In genomic region chr5:121443548-121443947, GRCm38 (mm10) we compare ENCODE assay signal across 8 mouse cellular contexts. TPM values are rescaled to one million over a fixed set of nuclear protein-coding genes. Genes with fewer than 3 reads are reported as not detected.
DNase-seq lines count a peak whose midpoint lies in the region; ATAC-seq and TF ChIP-seq lines count a peak whose summit lies in the region.
"Had no signal": no experiment of that assay in that cellular context is flagged by ENCODE, and none has a peak within 500 bp of the region (broad histone marks: within the 10 kb centered on the region; RNA-seq: fewer than 3 reads in every experiment).

No protein-coding gene starts in this region.

- in situ Hi-C loops in ES-E14 (cut with MboI; ENCODE audit: low sequenced_read_pairs in 2 of 2, unreplicated experiment in 2 of 2), result no loop called here

- H3K4me1 ChIP-seq in kidney, embryonic 15.5 days, result no peaks in the 10 kb centered on the region
- no peaks in the 10 kb centered on the region for H3K4me1 ChIP-seq in ES-E14 (ENCODE audit: control insufficient read depth in 2 of 2, insufficient read depth in 2 of 2, low read length in 2 of 2, poor library complexity in 1 of 2)
- no peaks in the 10 kb centered on the region for H3K4me1 ChIP-seq in embryonic facial prominence, embryonic 10.5 days
- H3K4me1 ChIP-seq: liver, embryonic 15.5 days had no signal

- no peak overlapping the region for H3K27ac ChIP-seq in kidney, embryonic 15.5 days
- H3K27ac ChIP-seq in ES-E14 (ENCODE audit: insufficient read depth, low read depth, low read length, poor library complexity, severe bottlenecking), result no peak overlapping the region
- H3K27ac ChIP-seq in embryonic facial prominence, embryonic 10.5 days (replicated peaks), result no peak overlapping the region
- H3K27ac ChIP-seq: liver, embryonic 15.5 days had no signal

- peak; percentile 69 for DNase-seq in kidney, adult 18-20 months
- peak; percentile 47 for DNase-seq in CD4-positive helper T cell, adult 2 months (ENCODE audit: low read depth, low spot score)
- DNase-seq in ES-E14 (ENCODE audit: low read depth, low spot score), result peak; percentile 66
- DNase-seq in embryonic facial prominence, embryonic 10.5 days (ENCODE audit: low spot score), result peak; percentile 47
- DNase-seq in frontal cortex, postnatal 25 days (ENCODE audit: low spot score in 2 of 2), result no peak

- H3K4me3 ChIP-seq in kidney, embryonic 15.5 days (replicated peaks), result no peak overlapping the region
- no peak overlapping the region for H3K4me3 ChIP-seq in ES-E14 (ENCODE audit: insufficient read depth in 1 of 2, low read depth in 1 of 2, low read length in 2 of 2, poor library complexity in 1 of 2, severe bottlenecking in 1 of 2)
- H3K4me3 ChIP-seq in embryonic facial prominence, embryonic 10.5 days, result no peak overlapping the region
- H3K4me3 ChIP-seq: liver, embryonic 15.5 days had no signal

- no peak for ATAC-seq in kidney, embryonic 15.5 days (replicated peaks; ENCODE audit: low FRiP score)
- peak; percentile 78 for ATAC-seq in megakaryocyte progenitor cell, adult 5-6 weeks (replicated peaks; ENCODE audit: poor library complexity)

- no peaks in the 10 kb centered on the region for H3K27me3 ChIP-seq in kidney, embryonic 15.5 days
- no peaks in the 10 kb centered on the region for H3K27me3 ChIP-seq in embryonic facial prominence, embryonic 10.5 days (replicated peaks; ENCODE audit: low read depth, poor library complexity, severe bottlenecking)
- H3K27me3 ChIP-seq: liver, embryonic 15.5 days had no signal

- H3K36me3 ChIP-seq in kidney, embryonic 15.5 days, result peaks cover 97% of the 10 kb centered on the region
- peaks cover 65% of the 10 kb centered on the region for H3K36me3 ChIP-seq in ES-E14 (ENCODE audit: control insufficient read depth, insufficient read depth, low read length, poor library complexity, severe bottlenecking)
- peaks cover 100% of the 10 kb centered on the region for H3K36me3 ChIP-seq in embryonic facial prominence, embryonic 10.5 days (replicated peaks)

- WGBS in kidney, embryonic 15.5 days, result 95% methylated on average over 3 of the region's 3 CpGs
- 91% methylated on average over 3 of the region's 3 CpGs for WGBS in embryonic facial prominence, embryonic 10.5 days

- H3K4me2 ChIP-seq in kidney, embryonic 15.5 days, result no peak overlapping the region
- H3K4me2 ChIP-seq: liver, embryonic 15.5 days had no signal

- no peak overlapping the region for H3K9ac ChIP-seq in kidney, embryonic 15.5 days
- no peak overlapping the region for H3K9ac ChIP-seq in ES-E14 (ENCODE audit: insufficient read depth, low read depth, low read length, poor library complexity, severe bottlenecking)
- H3K9ac ChIP-seq: liver, embryonic 15.5 days had no signal

- H3K9me3 ChIP-seq in kidney, embryonic 15.5 days (replicated peaks), result no peaks in the 10 kb centered on the region
- H3K9me3 ChIP-seq in ES-E14 (ENCODE audit: control insufficient read depth, insufficient read depth, low read depth, low read length), result no peaks in the 10 kb centered on the region
- H3K9me3 ChIP-seq in embryonic facial prominence, embryonic 10.5 days, result no peaks in the 10 kb centered on the region
- H3K9me3 ChIP-seq: liver, embryonic 15.5 days had no signal

TF ChIP-seq in ES-E14, 5 proteins besides CTCF, POLR2A, EP300 and RAD21:
- TF ChIP-seq MAFK (IDR thresholded peaks at IDR 0.05; ENCODE audit: insufficient read depth, low read depth, low read length) (no peak), ZNF384 (IDR thresholded peaks at IDR 0.05; ENCODE audit: low read depth, low read length) (peak; percentile 56; the same call in 1 of the 2 replicates), HCFC1 (IDR thresholded peaks at IDR 0.05; ENCODE audit: borderline replicate concordance, insufficient read depth, low read length) (no peak), CHD2 (IDR thresholded peaks at IDR 0.05; ENCODE audit: low read depth, low read length) (no peak), ZC3H11A (IDR thresholded peaks at IDR 0.05; ENCODE audit: borderline replicate concordance, low read depth, low read length) (no peak)
TF ChIP-seq in ES-E14: peak in this region for 1.

RNA-seq across cellular contexts. Expression of gene Tmem116, which starts 8.1 kb away (rescaled TPM):
- 6.7 and 8.5 TPM in 2 replicates for polyA plus RNA-seq in kidney, embryonic 15.5 days (2015; fragmentation: Nextera tagmentation; extraction: Ambion mirVana)
- total RNA-seq in ES-E14 (2012; rRNA removed), result 3.0 and 3.8 TPM in 2 replicates
- 0.91 and 1.0 TPM in 2 replicates for polyA plus RNA-seq in embryonic facial prominence, embryonic 10.5 days (2016; fragmentation: Nextera tagmentation; extraction: Ambion mirVana)
- 0.34 TPM in 1 of 2 replicates, not detected in the other for total RNA-seq in megakaryocyte progenitor cell, adult 5-6 weeks (2015)
- total RNA-seq in megakaryocyte progenitor cell, adult 5-6 weeks (2017), result 0.34 and 0.42 TPM in 2 replicates

RNA-seq across cellular contexts. Expression of gene Erp29, which starts 8.8 kb away (rescaled TPM):
- 165 and 174 TPM in 2 replicates for polyA plus RNA-seq in kidney, embryonic 15.5 days (2015; fragmentation: Nextera tagmentation; extraction: Ambion mirVana)
- total RNA-seq in ES-E14 (2012; rRNA removed), result 339 and 444 TPM in 2 replicates
- 114 and 122 TPM in 2 replicates for polyA plus RNA-seq in embryonic facial prominence, embryonic 10.5 days (2016; fragmentation: Nextera tagmentation; extraction: Ambion mirVana)
- 225 and 238 TPM in 2 replicates for total RNA-seq in megakaryocyte progenitor cell, adult 5-6 weeks (2015)
- total RNA-seq in megakaryocyte progenitor cell, adult 5-6 weeks (2017), result 1,016 and 1,033 TPM in 2 replicates

RNA-seq across cellular contexts. Expression of gene Naa25, which starts 45.8 kb away (rescaled TPM):
- polyA plus RNA-seq in kidney, embryonic 15.5 days (2015; fragmentation: Nextera tagmentation; extraction: Ambion mirVana), result 43.7 and 44.5 TPM in 2 replicates
- 92.3 and 118 TPM in 2 replicates for total RNA-seq in ES-E14 (2012; rRNA removed)
- 49.4 and 53.7 TPM in 2 replicates for polyA plus RNA-seq in embryonic facial prominence, embryonic 10.5 days (2016; fragmentation: Nextera tagmentation; extraction: Ambion mirVana)
- total RNA-seq in megakaryocyte progenitor cell, adult 5-6 weeks (2015), result 35.9 and 39.7 TPM in 2 replicates
- 66.4 and 80.6 TPM in 2 replicates for total RNA-seq in megakaryocyte progenitor cell, adult 5-6 weeks (2017)

RNA-seq across cellular contexts. Expression of gene Trafd1, which starts 58.1 kb away (rescaled TPM):
- polyA plus RNA-seq in kidney, embryonic 15.5 days (2015; fragmentation: Nextera tagmentation; extraction: Ambion mirVana), result 51.2 and 55.6 TPM in 2 replicates
- total RNA-seq in ES-E14 (2012; rRNA removed), result 13.8 and 15.6 TPM in 2 replicates
- 74.1 and 74.8 TPM in 2 replicates for polyA plus RNA-seq in embryonic facial prominence, embryonic 10.5 days (2016; fragmentation: Nextera tagmentation; extraction: Ambion mirVana)
- total RNA-seq in megakaryocyte progenitor cell, adult 5-6 weeks (2015), result 29.1 and 36.4 TPM in 2 replicates
- total RNA-seq in megakaryocyte progenitor cell, adult 5-6 weeks (2017), result 37.5 and 38.5 TPM in 2 replicates

RNA-seq across cellular contexts. Expression of gene Adam1b, which starts 59.7 kb away (rescaled TPM):
- polyA plus RNA-seq in kidney, embryonic 15.5 days (2015; fragmentation: Nextera tagmentation; extraction: Ambion mirVana), result 0.08 and 0.22 TPM in 2 replicates
- total RNA-seq in ES-E14 (2012; rRNA removed), result 0.09 TPM in 1 of 2 replicates, not detected in the other
- polyA plus RNA-seq in embryonic facial prominence, embryonic 10.5 days (2016; fragmentation: Nextera tagmentation; extraction: Ambion mirVana), result not detected in 2 replicates
- total RNA-seq in megakaryocyte progenitor cell, adult 5-6 weeks (2015), result 0.05 TPM in 1 of 2 replicates, not detected in the other
- total RNA-seq in megakaryocyte progenitor cell, adult 5-6 weeks (2017), result 0.25 TPM in 1 of 2 replicates, not detected in the other
- polyA plus RNA-seq: liver, embryonic 15.5 days had no signal

Comparison
In these comparisons a context has a peak if more than half of its experiments do, and no peak if none do; other contexts are left out.
1. DNase-seq: peak in kidney, adult 18-20 months (single experiment), CD4-positive helper T cell, adult 2 months (single experiment), ES-E14 (single experiment) and embryonic facial prominence, embryonic 10.5 days (single experiment); none in frontal cortex, postnatal 25 days (0 of 2).